Comparison of ENCODE assay signal across 9 mouse cellular contexts in the genomic region with DNA sequence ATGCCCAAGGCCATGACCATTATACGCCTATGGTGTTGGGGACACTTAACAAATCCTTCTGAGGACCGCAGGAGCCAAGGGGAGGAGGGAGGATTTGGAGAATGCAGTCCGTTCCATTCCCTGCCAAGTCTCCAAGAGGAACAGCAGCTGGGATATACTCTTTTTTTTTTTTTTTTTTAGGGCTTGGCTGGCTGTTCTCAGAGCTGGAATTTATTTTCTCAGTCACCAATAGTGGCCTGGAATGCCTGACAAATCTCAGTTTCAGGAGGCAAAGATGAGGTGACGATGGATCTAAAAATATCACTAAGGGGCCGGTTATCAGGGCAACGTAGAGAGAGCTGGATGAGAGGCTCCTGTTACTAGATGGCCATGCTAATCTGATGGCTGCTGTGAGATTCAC.
DNase-seq lines count a peak whose midpoint lies in the region; ATAC-seq and TF ChIP-seq lines count a peak whose summit lies in the region.
"Had no signal": no experiment of that assay in that cellular context is flagged by ENCODE, and none has a peak within 500 bp of the region (broad histone marks: within the 10 kb centered on the region; RNA-seq: fewer than 3 reads in every experiment).

No protein-coding gene starts in this region.

- H3K27ac ChIP-seq in heart, embryonic 12.5 days (ENCODE audit: poor library complexity, severe bottlenecking) = peak overlapping the region; percentile 87
- peak overlapping the region; percentile 44 for H3K27ac ChIP-seq in stomach, embryonic 14.5 days (ENCODE audit: low read length)
- no peak overlapping the region for H3K27ac ChIP-seq in hindbrain, postnatal 0 days
- H3K27ac ChIP-seq: forebrain, embryonic 13.5 days; limb, embryonic 12.5 days had no signal

- peak; percentile 38 to 58 for DNase-seq in kidney, postnatal 4 days
- no peak for DNase-seq in kidney, postnatal 25 days
- DNase-seq in heart, postnatal 4 days = peak; percentile 42
- no peak for DNase-seq in hindbrain, postnatal 0 days (ENCODE audit: low spot score)
- DNase-seq in spleen, postnatal 4 days (ENCODE audit: low spot score in 2 of 2) = no peak

- 0 out of 2 replicates have a peak, but pooled peaks cover 2% of the 10 kb centered on the region for H3K36me3 ChIP-seq in heart, embryonic 12.5 days
- H3K36me3 ChIP-seq in stomach, embryonic 14.5 days (ENCODE audit: control insufficient read depth, insufficient read depth, low read length) = no peaks in the 10 kb centered on the region
- no peaks in the 10 kb centered on the region for H3K36me3 ChIP-seq in hindbrain, postnatal 0 days (ENCODE audit: insufficient read depth, low read length)
- H3K36me3 ChIP-seq: limb, embryonic 12.5 days had no signal

- TF ChIP-seq CTCF in hindbrain, postnatal 0 days (IDR thresholded peaks at IDR 0.05; ENCODE audit: low read depth) = no peak

- ATAC-seq in heart, embryonic 12.5 days (ENCODE audit: insufficient number of reproducible peaks, low FRiP score) = 0 out of 2 replicates have a peak, but pooled peaks have one; percentile 15
- ATAC-seq in stomach, embryonic 14.5 days (ENCODE audit: insufficient number of reproducible peaks, insufficient read depth, low FRiP score, low read depth) = no peak; the same call in 1 of the 2 replicates
- no peak for ATAC-seq in hindbrain, postnatal 0 days
- ATAC-seq: forebrain, embryonic 13.5 days had no signal

- H3K9ac ChIP-seq in heart, embryonic 12.5 days = no peak overlapping the region
- H3K9ac ChIP-seq in stomach, embryonic 14.5 days (replicated peaks; ENCODE audit: low read depth, low read length) = no peak overlapping the region
- H3K9ac ChIP-seq in hindbrain, postnatal 0 days (replicated peaks; ENCODE audit: low read length) = no peak overlapping the region
- H3K9ac ChIP-seq: forebrain, embryonic 13.5 days; limb, embryonic 12.5 days had no signal

- no peaks in the 10 kb centered on the region for H3K27me3 ChIP-seq in heart, embryonic 12.5 days (replicated peaks)
- no peaks in the 10 kb centered on the region for H3K27me3 ChIP-seq in stomach, embryonic 14.5 days (ENCODE audit: control insufficient read depth, insufficient read depth, low read length)
- H3K27me3 ChIP-seq in hindbrain, postnatal 0 days (ENCODE audit: insufficient read depth, low read length) = no peaks in the 10 kb centered on the region
- H3K27me3 ChIP-seq: forebrain, embryonic 13.5 days; limb, embryonic 12.5 days had no signal

- H3K9me3 ChIP-seq in heart, embryonic 12.5 days (replicated peaks) = no peaks in the 10 kb centered on the region
- no peaks in the 10 kb centered on the region for H3K9me3 ChIP-seq in stomach, embryonic 14.5 days (ENCODE audit: control insufficient read depth, low read depth, low read length)
- no peaks in the 10 kb centered on the region for H3K9me3 ChIP-seq in hindbrain, postnatal 0 days (ENCODE audit: low read length)
- H3K9me3 ChIP-seq: forebrain, embryonic 13.5 days; limb, embryonic 12.5 days had no signal

- WGBS in heart, embryonic 12.5 days = 19% methylated on average over 6 of the region's 6 CpGs
- 49% methylated on average over 6 of the region's 6 CpGs for WGBS in stomach, embryonic 14.5 days
- 74% methylated on average over 6 of the region's 6 CpGs for WGBS in hindbrain, postnatal 0 days

- H3K4me2 ChIP-seq in heart, embryonic 12.5 days = peak overlapping the region; percentile 26; the same call in 1 of the 2 replicates
- no peak overlapping the region for H3K4me2 ChIP-seq in stomach, embryonic 14.5 days (replicated peaks; ENCODE audit: low read depth, low read length)
- no peak overlapping the region for H3K4me2 ChIP-seq in hindbrain, postnatal 0 days (ENCODE audit: low read depth, low read length)
- H3K4me2 ChIP-seq: forebrain, embryonic 13.5 days; limb, embryonic 12.5 days had no signal

- no peak overlapping the region for H3K4me3 ChIP-seq in heart, embryonic 12.5 days
- no peak overlapping the region for H3K4me3 ChIP-seq in stomach, embryonic 14.5 days (ENCODE audit: low read depth, low read length)
- no peak overlapping the region for H3K4me3 ChIP-seq in hindbrain, postnatal 0 days (ENCODE audit: low read length)
- H3K4me3 ChIP-seq: forebrain, embryonic 13.5 days; limb, embryonic 12.5 days had no signal

- peaks cover 47% of the 10 kb centered on the region for H3K4me1 ChIP-seq in heart, embryonic 12.5 days (replicated peaks)
- peaks cover 4% of the 10 kb centered on the region; the same call in 1 of the 2 replicates for H3K4me1 ChIP-seq in stomach, embryonic 14.5 days (ENCODE audit: control insufficient read depth, insufficient read depth, low read length)
- no peaks in the 10 kb centered on the region for H3K4me1 ChIP-seq in hindbrain, postnatal 0 days (ENCODE audit: insufficient read depth, low read length)
- H3K4me1 ChIP-seq: forebrain, embryonic 13.5 days had no signal

Comparison
In these comparisons a context has a peak if more than half of its experiments do, and no peak if none do; other contexts are left out.
1. DNase-seq: peak in kidney, postnatal 4 days (2 of 2) and heart, postnatal 4 days (single experiment); none in kidney, postnatal 25 days (0 of 2), hindbrain, postnatal 0 days (single experiment) and spleen, postnatal 4 days (0 of 2).